Mouse (Mus musculus): ENCODE results near the gene Pgm1.

Pgm1 gene

DNA sequence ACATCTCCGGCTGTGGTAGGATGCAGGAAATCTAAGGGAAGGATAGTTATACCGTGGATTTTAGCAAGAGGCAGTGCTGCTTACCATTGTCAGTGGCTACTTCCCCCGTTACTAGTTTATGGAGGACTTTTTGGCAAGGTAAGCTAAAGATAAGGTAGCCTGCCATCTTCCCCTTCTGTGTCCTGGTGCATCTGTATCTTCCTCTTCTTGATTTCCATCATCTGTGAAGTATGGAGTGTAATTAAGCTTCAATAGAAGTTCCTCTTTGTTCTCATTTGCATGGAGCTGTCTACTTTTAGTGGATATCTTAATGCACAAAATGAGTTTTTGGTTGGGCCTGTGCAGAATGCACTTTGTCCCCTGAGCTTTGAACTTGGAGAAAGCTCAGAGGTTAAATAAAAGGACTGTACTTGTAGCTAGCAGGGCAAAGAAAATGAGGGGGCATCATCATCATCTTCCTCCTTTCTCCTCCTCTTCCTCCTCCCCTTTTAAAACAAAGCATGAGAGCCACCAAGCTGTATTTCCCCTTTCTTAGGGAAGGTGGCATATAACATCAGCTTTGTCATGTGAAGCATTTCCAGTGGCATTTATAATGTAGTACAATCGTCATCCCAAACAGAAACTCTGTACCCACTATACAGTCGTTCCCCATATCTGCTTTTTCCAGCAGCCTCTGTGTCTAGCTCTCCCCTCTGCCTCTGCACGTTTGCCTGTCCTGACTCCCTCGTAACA lies 29.0 kb downstream of the Pgm1 start:
- no peak for DNase-seq

GRCm38 (mm10) chr4:99959308-99959707 lies 30.1 kb downstream of the Pgm1 start:
- DNase-seq: no peak

- no peak for DNase-seq
These were observed 37.3 kb downstream of the Pgm1 start for GRCm38 (mm10) chr4:99966555-99966954.

DNA sequence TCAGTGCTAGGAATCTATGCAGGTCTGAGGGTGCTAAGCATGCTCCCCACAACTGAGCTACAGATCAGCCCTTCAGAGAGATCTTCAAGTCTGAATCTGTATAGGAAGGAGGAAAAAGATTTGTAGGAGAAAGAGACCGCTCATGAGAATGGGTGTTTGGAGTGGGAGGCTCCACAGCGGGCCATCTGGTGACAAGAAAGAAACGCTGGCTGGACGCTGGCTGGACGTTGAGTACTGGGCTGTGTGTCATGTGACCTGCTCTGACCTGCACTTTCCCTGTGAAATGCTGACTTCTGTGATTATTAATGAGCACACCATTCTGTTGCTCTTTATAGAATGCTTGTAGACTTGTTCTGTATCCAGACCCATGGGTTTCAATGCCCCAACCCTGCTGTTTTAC lies 40.1 kb downstream of the Pgm1 start:
- no peak for DNase-seq

- no peak for DNase-seq
These were observed 40.9 kb downstream of the Pgm1 start for GRCm38 (mm10) chr4:99970097-99970496.

DNA sequence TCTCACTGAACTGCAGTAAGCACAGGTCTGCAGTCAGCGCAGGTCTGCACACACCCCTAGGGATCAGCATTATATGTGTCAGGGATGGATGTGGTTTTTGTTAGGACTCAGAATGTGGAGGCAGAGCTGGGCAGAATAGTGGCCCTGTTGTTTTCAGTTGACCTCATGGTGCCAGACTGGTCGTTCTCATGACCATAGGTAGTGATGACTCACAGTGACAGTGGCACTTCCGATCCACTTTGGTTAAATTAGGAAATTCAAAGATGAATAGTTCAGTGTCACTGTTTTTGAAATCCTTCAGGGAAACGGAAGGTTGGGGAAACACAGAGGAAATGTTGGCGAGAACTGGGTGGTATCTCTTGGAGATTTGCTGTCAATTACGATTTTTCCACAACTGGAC lies 43.7 kb downstream of the Pgm1 start:
- DNase-seq: no peak

GRCm38 (mm10) chr4:99973931-99974330 lies 44.7 kb downstream of the Pgm1 start:
- DNase-seq: no peak

DNA sequence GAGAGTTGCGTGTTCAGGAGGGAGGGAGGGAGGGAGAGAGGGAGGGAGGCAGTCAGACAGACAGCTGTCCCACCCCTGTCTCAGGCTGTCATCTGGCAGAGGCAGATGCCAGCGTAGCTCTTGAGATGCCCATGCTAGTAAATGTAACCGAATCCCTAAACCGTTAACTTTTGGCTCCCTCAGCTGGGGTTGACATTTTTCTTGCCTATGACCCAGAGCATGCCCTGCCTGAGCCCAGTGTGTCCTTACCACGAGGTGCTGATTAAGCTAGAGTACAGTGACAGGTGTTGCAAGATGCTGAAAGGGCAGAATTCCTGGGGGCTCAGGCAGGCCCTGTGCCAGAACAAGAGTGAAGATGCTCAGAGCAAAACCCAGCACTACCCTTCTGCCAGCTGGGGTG lies 45.2 kb downstream of the Pgm1 start:
- no peak for DNase-seq

DNA sequence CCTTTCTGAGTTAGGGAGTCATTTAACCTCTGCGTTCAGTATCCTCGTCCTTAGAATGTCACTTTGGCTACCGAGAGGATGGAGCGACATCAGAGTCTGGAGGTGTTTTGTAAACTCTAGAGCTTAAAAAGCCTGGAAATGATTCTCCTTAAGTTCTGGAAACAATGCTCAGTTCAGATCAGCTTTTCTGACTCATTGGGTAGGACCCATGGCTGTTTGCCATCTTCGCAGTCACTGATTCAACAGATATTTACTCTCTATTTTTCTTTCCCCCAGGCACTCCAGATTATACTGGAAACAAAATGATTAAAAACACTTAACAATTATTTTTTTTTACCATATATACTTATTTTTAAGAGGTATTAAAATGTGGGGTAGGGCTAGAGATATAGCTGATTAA lies 50.1 kb downstream of the Pgm1 start:
- DNase-seq: no peak

- DNase-seq: no peak
These were observed 52.0 kb downstream of the Pgm1 start for GRCm38 (mm10) chr4:99981216-99981615.

GRCm38 (mm10) chr4:99983652-99984368 lies 54.6 kb downstream of the Pgm1 start:
- no peak for DNase-seq

DNA sequence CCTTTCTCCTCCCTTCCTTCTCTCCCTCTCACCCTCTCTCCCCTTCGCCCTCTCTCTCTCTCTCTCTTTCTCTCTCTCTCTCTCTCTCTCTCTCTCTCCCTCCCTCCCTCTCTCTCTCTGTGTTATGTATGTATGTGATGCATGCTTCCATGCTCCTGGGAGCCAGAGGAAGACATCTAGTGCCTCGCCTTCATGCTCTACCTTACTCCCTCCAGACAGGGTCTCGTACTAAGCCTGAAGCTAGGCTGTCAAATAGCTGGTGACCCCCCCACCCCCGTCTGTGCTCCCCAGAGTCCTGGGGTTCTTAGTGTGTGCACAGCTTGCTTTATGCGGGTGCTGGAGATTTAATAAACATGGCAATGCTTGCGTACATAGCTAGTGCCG lies 55.1 kb downstream of the Pgm1 start:
- DNase-seq: no peak

DNA sequence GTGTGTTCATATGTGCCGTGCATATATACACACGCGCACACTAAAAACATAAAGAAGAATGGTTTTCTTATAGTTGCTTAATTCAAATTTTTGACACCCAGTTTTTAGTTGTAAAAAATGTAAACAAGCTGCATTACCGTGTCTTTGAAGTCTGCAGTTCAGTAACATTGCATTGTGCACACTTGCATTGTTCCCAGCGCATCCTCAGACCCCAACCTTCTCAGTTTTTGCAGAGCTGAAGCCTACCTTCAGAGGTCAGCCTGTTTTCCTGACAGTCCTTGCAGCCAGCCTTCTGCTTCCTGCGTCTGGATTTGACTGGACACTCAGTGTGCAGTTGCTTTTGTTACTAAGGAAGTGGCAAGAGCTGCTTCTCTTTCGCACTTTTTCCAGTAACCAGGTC lies 55.9 kb downstream of the Pgm1 start:
- no peak for DNase-seq

DNA sequence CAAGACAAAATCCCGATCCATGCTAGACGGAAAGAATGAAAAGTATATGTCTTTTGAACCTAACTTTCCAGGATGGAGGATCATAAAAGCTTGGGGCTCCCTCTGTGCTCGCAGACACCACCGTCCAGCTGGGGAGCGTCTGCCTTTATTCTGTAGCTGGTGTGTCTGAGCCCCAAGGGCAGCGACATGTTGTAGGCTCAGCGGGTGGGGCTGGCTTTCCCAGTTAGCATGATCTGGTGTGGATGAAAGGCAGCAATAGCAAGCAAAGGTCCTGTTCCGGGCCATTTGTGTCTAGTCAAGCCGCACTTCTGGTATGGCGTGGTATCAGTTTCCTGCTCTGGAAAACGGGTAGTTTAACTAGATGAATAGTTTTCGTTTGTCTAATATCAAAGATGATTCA lies 56.4 kb downstream of the Pgm1 start:
- no peak for DNase-seq

DNA sequence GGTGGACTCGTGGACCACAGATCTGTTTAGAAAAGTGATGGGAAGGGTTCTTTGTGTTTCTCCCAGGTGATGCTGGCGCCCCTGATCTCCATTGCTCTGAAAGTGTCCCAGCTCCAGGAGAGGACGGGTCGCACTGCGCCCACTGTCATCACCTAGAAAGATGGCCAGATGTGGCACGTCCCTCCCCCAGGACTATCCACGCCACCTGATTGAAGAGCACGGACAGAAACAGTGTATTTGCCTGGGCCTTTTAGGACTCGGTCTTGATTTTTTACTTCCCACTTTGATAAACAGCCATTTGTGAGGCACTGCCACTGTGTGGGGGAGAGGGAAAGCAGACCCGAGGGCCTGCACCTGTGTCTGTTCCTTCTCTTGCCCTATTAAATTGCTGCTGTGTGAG lies 57.4 kb downstream of the Pgm1 start:
- no peak for DNase-seq

DNA sequence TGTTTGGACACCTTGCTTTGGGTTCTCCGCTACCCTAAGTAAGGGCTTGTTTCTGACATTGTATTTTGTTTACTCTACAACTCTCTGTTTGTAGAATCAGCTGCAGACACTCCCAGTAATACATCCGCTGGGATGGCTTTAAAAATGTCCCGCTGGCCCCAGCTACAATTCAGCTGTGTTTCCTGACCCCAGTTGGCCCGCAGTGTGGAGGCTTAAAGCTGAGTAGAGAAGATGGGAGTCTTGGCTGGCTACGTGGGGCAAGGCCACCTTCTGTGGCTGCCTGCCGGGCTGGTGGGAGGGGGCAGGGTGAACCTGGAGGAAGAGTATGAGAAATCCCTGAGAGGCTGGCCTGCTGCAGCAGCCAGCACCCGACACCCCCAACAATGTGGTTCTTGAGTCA lies 59.6 kb downstream of the Pgm1 start:
- DNase-seq: no peak

DNA sequence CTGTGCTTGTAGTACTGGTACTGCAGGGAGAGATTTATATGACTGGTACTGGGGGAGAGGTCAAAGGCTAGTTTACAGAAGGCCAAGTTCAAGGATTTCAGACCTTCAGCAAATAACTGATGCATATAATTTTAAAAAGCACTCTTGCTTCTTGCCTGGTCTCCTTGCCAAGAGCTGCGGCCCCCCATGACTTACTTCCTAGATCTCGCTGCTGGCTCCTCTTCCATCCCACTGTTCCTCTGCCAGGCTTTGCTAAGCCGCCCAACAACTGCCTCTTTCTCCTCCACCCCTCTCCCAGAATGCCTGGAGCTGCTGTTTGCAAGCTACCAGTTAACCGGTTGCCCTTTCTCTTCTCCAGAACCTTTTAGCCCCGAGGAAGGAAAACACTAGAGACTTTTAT lies 71.8 kb downstream of the Pgm1 start:
- DNase-seq: no peak

GRCm38 (mm10) chr4:100001806-100002205 lies 72.6 kb downstream of the Pgm1 start:
- DNase-seq: no peak

DNA sequence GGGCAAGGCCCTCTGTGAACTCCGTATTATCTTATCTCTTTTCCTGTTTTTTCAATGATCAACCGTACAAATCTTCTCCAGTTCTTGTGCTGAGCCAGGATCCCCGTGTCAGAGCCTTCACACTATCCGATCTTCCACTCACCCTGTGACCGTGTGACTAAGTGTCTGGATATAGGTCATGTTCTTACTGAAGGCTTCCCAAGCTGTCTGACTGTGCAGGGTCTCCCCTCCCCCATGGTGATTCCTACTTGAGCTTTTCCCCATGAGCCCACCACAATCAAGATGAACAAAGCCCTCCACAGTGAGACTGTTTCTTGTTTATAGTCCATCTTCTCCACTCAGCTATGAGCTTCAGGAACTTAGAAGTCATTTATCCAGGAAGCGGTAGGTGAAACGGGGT lies 78.5 kb downstream of the Pgm1 start:
- no peak for DNase-seq

DNA sequence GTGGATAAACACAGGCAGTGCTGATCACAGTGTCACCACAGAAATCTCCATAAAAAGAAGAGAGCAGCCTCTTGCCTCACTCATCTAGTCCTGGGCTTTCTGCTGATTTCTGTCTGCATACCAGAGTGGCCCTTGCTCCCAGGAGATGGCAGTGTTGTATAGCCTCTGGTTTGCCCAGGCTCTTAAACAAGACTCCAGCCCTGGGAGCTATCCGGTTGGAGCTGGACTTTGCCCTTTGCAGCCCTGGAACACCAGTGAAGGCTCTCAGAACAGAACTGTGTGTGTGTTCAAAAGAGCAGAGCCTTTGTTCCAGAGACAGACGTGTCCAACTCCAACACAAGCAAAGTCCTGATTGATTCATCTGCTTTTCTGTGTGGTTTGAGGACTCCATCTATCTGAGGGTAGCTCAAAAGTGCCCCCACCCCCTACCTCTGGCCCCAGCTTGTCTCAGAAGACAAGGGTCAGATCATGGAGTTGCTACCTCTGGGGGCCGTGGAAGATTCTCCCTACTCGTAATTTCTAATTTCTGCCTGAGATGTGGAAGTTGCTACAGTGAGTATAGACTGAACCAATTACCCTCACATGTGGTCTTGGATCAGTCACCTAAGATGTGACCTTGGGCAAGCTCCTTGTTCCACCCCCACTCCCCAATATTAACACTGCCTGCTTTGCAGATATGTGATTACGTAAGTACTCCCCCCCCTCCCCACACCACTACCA lies 79.3 kb downstream of the Pgm1 start:
- no peak for DNase-seq

DNA sequence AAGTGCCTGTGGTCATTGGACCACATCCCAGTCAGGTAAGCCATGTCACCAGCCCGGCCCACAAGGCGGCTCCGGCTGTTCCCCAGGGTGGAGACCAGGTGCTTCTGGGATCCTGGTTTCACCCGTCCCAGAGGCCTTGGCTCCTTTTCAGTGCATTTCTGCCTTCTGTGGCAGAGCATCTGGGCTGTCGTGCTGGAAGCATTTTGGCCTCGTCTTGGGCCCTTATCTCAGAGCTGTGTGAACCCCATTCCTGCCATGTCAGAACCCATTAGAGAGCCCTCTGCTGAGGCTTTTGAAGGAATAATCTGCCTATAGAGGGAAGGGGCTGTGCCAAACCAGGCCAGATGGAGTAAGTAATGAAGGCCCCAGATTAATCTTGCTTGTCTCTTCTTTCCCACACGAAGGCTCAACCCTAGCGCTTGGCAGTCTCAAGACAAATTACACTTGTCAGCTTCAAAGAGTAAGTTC lies 80.0 kb downstream of the Pgm1 start:
- no peak for DNase-seq

- no peak for DNase-seq
These were observed 81.7 kb downstream of the Pgm1 start for GRCm38 (mm10) chr4:100010916-100011315.

DNA sequence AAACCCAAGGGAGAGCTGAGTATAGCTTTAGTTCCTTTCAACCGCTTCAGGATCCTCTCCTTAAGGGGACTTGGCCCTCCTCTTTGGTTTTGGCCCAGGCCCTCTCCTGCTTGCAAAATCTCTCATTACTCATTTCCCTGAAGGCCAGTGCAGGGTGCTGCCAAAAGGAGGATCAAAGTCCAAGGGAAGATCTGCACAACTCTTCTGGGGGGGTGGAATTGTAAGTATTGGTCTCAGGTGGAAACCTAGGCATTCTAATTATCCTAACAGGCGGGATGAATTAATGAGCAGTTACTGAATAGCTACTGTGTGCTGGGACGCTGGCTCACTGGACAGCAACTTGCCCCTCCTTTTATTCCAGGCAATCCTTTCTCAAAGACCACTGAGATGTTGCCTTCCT lies 82.3 kb downstream of the Pgm1 start:
- no peak for DNase-seq

Data from thymus, postnatal 25 days (tissue).